Mouse (Mus musculus) embryo, embryonic 11.5 days (tissue): ENCODE results near the gene Nbas.

Experiments
- DNase-seq: peaks from one replicate; pipeline ENCODE4 v3.0.0-alpha.2; 2012; ENCODE audit warnings: low read depth, low spot score

Gene Nbas

GRCm38 (mm10) chr12:13268826-13269449 is at the start of gene Nbas:
TSS of gene Nbas (plus strand) at chr12:13269133.
- DNase-seq = peak; percentile 60

- DNase-seq = no peak
Measured at GRCm38 (mm10) chr12:13242453-13242852, 26.5 kb upstream of the Nbas start.

DNA sequence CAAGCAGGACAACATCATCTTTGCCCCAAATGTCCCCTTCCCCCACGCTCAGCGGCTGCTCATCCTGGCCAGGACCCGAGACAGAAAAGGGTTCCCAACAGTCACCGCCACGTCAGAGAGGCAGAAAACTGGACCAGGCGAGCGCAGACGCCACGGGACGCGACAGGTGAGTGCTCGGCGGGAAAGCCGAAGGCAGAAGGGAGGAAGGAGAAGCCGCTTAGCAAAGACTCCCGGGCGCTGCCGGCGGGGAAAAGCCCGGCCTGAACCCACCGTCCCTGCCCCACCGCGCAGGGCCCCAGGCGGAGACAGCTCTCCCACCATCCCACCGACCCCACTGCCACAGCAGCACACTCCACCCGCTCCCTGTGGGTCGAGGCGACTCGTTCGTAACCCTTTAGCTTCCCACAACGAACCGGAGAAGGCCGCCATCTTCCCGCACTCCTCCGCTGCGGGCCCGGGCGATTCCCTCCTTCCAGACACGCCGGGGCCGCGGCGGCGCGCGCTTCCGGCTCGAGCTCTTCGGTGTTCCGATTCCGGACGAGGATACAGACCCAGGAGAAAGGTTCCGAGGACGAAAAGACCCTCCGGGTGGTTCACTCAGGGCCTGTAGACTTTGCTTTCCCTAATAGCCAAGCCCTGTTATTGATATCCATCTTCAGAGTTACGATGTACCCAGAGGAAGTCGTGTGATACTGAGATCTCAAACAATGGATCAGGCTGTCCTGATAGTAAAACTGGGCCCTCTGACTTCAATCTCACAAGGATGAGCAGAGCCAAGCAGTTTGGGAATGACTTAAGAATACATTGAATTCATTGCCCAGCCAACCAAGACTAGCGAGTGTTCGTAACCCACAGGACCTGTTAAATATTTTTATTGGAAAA is 20.0 kb upstream of the Nbas start, which contains the start of gene Ddx1:
Ddx1 (minus strand) TSS at position 523 of the 882 bp plus-strand sequence.
- DNase-seq = peak; percentile 65

DNA sequence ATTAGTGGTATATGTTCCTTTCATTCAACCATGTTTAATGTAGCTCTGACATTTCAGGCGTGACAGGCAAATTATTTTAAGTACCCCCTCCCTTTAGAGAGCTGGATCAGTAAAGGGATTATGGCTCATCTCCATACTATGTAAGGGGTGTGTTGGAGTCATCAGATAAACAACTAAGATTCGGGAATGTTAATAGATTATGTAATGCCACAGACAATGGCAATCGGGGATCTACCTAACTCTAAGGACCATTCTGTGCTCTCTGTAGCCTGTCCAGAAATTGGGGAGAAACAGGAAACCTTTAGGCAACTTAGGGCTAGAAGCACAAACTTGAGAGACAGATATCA is 19.4 kb upstream of the Nbas start:
- DNase-seq = no peak

GRCm38 (mm10) chr12:13255068-13255467 is 13.9 kb upstream of the Nbas start:
- no peak for DNase-seq

DNA sequence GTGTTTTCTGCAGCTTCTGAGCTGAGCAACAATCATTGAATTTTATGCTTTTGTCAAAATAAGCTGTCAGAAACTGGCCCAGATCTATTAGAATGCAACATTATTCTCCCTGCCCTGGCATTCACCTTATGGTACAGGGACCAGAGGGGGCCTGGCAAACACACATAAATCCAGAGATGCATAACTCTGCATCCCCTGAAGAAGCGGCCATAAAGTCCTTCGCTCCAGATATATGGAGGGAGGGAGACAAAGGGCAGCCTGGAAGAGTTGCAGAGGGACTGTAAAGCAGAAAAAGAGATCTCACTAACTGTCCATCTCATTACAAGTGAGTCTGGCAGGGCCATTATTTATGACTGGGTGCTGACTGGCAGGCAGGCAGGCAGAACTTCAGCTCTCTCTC is 13.2 kb upstream of the Nbas start:
- DNase-seq = peak; percentile 7

DNA sequence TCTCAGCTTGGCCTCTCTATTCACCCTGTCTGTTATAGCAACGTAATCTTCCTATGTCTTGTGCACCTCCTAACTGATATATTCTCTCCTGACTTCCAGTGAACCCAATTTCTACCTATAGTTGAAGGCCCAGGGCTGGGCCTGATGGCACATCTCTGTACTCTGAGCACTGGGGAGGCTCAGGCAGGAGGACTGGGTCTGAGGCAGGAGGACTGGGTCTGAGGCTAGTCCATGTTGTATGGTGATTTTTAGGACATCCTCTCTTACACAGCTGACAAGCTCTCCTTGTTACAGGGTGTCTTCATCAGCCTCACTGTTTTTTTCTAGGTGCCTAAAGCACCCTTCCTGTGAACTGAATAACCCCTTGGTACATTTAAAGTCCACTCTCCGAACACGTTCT is 521 bp upstream of the Nbas start:
- no peak for DNase-seq

DNA sequence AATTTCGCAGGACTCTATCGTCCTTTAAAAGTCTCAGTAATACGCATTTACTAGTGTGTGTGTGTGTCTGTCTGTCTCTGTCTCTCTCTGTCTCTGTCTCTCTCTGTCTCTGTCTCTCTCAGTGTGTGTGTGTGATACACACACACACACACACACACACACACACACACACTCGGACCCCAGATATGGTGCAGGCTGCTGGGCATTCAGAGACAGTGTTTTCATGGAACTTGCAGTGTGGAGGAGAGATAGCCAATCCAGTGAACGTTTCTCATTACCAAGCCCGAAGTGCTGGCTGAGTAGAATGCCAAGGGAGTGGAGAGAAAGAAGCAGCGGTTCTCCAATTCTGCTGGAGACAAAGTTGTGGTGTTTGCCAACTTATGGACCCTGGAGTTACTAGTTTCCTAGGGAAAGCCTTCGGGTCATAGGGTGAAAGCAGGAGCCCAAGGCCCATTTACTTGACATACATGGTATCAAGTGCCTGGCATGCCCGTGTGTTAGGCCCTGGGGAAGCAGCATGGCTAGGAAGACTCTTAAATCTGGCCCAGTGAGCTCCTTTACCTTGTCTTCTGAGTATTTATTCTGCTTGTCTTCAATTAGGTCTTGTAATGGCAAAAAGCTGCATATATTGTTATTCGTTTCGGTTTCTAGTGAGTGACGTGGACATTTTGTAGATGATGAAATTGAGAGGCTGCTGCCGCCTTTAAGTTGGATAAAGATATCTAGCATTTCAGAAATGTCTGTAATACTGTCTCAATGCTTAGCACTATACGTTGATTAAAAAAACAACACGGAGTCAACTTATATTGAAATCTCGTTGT is 847 bp downstream of the Nbas start:
- no peak for DNase-seq

DNA sequence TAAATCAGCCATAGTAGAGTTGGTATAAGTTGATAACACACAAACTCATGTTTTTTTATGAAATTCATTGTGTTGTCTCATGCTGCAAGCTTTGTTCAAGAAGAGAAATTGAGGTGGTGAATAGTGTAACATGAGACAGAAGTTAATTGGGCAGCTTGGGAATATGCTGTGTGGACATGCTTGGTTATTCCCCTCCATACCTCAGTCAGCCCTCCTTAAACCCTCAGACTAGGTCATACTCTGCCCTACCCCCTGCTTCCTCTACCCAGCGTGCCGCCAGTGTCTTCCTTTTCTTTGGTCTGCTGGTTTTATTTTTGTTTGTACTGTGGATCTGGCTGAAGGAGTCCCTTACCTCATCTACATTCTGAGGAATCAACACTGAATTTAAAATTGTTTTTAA is 22.5 kb downstream of the Nbas start:
- DNase-seq = no peak

GRCm38 (mm10) chr12:13293421-13293881 is 24.5 kb downstream of the Nbas start:
- no peak for DNase-seq

GRCm38 (mm10) chr12:13303037-13303436 is 34.1 kb downstream of the Nbas start:
- DNase-seq = no peak

- DNase-seq = no peak
Measured at GRCm38 (mm10) chr12:13313966-13314365, 45.0 kb downstream of the Nbas start.

DNA sequence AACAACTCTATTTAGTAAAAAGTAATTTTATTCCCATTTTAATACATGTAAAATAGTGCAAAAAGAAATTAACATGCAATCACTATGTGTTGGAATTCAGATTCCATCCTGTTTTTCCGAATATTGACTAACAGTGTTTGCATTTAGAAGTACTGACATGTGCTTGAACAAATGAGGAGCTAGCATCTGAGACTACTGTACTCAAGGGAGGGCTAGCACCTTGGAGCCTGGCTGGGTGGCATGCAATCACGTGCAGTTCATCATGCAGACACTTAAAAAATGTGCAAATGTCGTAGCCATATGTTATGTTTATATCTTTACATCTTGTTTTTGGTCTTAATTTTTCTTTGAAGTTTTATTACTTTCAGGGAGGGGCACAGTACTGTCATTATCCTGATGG is 45.5 kb downstream of the Nbas start:
- no peak for DNase-seq

- DNase-seq = no peak
Measured at GRCm38 (mm10) chr12:13315081-13315480, 46.1 kb downstream of the Nbas start.

- no peak for DNase-seq
Measured at GRCm38 (mm10) chr12:13342535-13342934, 73.6 kb downstream of the Nbas start.

DNA sequence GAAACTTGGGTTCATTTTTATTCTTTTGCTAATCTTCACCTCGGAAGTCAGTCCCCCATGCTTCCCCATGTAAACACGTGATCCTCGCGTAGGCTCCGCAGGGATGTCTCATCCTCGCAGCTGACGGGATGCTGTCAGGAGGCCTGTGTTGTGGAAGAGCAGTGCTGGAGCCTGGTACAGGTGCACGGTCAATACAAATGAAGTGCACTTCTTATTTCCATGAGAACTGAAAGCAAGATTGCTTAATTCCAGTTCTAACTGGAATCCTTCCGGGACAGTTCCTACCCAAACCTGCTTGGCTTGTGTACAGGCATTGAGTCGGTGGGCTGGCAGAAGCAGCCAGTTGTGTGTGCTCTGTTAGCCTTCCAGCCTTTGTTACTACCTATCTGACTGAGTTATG is 87.3 kb downstream of the Nbas start:
- no peak for DNase-seq

DNA sequence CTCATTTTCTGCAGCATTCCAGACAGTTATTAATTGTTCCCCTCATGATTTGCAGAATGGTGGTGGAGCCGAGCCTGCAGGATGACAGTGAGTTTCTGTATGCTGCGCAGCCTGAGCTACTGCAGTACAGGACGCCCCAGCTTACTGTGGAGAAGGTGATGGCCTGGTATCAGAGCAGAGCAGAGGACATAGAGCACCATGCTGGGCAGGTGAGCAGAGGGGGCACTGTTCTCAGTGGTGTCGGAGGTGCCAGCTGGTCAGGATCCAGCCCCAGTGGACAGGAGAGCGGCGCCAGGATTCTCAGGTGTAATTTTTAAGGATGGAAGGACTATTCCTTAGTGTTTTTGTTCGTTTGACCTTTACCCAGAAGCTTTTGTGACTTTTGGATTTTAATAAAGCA is 87.8 kb downstream of the Nbas start:
- DNase-seq = no peak

- DNase-seq = no peak
Measured at GRCm38 (mm10) chr12:13357229-13357628, 88.3 kb downstream of the Nbas start.

DNA sequence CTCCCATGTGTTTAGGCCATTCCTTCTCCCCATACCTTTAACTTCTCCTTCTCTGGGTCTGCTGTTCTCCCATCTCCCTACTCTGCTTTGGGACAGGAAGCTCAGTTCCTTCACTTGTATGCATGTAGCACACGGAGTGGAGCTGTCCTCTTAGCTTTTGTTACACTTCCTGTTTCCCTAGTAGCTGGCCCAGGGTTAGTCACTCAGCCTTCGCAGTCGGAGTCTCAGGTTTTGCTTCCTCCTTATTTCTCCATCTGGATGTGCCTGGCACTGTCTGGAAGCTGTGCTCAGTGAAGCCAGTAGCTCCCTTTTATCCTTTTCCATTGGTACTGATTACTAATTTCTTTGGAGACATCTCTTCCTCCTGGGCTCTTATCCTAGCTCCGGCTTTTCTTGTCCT is 89.9 kb downstream of the Nbas start:
- no peak for DNase-seq

DNA sequence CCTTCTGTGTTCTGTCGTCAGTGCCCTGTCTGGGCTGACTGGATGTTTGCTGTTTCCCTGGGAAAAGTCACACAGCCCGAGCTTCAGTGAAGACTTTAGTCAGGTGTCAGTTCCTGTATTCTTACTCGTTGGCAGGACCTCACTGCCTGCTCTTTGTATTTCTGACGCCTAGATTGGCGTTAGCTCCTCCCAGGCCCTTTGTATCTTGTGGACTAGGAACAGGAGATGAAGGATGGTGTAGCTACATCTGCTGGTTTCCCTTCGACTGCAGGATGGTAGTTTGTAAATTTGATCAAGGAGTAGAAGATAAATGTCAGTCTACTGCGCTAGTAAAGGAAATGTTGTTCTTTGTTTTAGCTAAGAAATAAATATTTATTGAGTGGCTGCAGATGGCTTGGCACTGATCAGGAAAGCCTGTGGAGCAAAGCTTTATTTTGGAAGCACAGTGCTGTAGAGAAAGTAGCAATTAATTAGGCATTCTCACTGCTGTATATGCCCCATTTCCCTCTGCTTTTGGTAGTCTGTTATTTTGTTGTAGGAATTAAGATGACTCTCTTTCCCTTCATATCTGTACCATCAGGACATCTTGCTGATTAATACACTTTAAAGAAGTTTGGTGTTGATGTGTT is 91.4 kb downstream of the Nbas start:
- no peak for DNase-seq

DNA sequence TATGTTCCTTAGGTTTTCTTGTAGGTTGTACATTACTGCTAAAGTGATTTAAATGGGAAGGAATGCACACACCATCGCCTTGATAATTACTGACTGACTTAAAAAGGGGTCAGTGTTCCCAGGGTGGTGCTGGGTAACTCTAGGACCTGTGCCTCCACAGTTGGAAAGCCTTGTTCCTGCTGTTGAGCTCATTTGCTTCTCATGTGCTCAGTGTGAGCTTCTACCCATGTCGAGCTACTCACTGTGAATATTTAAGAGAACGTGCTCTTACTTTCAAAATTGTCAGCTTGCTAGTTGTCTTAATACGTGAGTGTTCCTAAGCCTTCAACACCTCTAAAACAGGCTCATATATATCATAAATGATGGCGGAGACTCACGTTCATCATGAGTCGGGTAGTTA is 112.6 kb downstream of the Nbas start:
- no peak for DNase-seq

DNA sequence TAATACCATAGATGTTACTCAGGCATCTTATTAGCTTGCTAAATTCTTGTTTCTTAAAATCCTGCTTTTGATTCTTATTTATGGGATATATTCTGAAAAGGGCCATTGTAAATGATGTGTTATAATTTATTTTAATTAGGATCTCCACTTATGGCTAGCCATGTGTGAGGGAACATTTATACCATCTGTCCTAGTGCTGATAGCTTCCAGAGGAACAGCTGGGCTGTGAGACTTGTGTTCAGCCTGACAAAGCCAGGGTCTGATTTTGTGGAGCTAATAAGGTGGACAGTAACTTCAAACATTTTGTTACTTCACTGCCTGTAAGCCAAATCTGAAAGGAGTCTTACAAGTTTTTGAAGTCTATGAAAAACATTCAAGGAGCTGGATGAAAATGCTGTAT is 113.1 kb downstream of the Nbas start:
- DNase-seq = no peak
